Mouse (Mus musculus) cerebellum, adult 11 months (tissue): ENCODE measurements around the gene Espn.

Source experiments
- DNase-seq: peaks from one replicate; pipeline ENCODE4 v3.0.0; 2022

Gene Espn

GRCm38 (mm10) chr4:152177537-152178343 lies 25.6 kb upstream of the Espn start, which contains the start of gene Acot7:
Gene Acot7, plus strand, starts transcription at chr4:152178134.
- DNase-seq, result peak; percentile 93

GRCm38 (mm10) chr4:152177174-152177536 lies 25.0 kb upstream of the Espn start:
- DNase-seq, result no peak

- DNase-seq, result no peak
These were observed 24.5 kb upstream of the Espn start for GRCm38 (mm10) chr4:152176638-152177037.

DNA sequence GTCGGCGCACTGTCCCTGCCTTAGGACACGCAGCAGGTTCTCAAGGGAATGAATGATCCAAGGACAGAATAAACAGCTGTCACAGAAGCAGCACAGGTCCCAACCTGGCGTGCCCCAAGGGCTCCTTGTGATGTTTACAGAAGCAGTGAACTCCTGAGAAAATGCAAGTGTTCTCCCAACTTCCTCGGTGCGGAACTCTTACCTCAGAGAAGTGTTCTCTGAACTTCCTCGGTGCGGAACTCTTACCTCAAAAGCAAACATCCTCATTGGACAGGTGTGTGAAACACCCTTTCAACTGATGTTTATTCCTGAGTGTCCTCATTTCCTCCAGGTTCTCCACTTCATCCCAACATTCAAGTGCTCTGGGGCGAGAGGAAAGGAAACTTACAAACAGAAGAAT lies 21.8 kb upstream of the Espn start:
- DNase-seq, result no peak

- DNase-seq, result peak; percentile 84
These were observed 20.9 kb upstream of the Espn start for GRCm38 (mm10) chr4:152173041-152173440.

DNA sequence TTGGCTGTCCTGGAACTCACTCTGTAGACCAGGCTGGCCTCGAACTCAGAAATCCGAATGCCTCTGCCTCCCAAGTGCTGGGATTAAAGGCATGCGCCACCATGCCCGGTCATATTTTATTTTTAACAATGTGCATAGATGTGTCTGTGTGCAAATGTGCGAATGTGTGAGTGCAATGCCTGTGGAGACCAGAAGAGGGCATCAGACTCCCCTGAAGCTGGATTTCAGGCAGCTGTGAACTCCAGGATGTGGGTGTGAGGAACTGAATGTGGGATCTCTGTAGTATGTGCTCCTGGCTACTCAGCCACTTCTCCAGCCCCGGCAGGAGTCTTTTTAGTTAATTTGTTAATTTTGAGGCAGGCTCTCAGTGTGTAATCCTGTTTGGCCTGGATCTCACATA lies 19.4 kb upstream of the Espn start:
- DNase-seq, result no peak

DNA sequence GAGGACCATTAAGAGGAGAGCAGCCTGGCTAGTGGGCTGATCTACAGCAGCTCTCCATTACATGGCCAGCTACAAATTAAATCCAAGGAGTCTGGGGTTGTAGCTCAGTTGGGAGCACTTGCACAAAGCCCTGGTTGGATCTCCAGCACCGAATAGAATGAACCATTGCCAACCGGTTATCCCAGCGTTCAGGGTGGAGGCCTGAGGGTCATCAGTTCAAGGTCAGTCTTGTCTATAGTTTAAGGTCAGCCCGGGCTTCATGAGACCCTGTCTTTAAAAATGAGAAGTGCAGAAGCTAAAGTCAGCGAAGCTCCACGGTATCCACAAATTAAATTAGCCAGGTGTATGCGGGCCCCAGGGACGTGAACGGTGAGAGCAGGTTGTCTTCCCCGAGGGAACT lies 18.1 kb upstream of the Espn start:
- DNase-seq, result no peak

GRCm38 (mm10) chr4:152169103-152169502 lies 16.9 kb upstream of the Espn start:
- DNase-seq, result no peak

DNA sequence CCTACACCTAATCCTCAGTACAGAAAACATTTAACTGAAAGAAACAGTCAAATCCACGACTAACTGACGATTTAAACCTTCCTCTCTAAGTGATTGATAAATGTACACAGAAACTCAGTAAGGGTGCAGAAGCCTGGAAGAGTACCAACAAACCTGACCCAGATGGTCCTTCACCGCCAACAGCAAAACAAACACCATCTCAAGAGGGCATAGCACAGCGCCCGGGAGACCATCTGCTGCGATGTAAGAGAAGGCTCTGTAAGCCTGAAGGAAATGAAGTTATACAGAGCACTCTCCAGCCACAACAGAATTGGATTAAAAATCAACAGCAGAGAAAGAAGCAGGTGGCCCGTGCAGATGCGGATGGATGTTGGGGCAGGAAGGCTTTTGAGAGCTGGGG lies 15.9 kb upstream of the Espn start:
- no peak for DNase-seq

- DNase-seq, result peak; percentile 63
These were observed 13.1 kb upstream of the Espn start for GRCm38 (mm10) chr4:152165036-152165931.

DNA sequence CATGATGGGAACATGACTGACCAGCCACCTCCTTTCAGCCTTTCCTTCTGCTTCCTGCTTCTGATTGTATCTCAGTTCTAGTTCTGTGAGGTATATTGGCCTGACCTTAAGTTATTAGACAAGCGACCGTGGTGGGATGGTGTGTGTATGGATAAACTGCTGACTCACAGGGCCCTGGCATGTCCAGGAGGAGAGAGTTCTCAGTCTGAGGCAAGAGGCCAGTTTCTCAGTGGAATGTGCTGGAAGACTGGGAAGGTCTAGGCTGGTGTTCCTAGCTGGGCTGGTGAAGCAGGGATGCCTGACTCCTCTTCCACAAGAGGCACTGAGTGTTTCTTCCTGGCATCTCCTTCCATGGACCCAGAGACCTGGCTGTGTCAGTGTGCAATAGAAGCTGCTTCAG lies 10.6 kb upstream of the Espn start:
- no peak for DNase-seq

DNA sequence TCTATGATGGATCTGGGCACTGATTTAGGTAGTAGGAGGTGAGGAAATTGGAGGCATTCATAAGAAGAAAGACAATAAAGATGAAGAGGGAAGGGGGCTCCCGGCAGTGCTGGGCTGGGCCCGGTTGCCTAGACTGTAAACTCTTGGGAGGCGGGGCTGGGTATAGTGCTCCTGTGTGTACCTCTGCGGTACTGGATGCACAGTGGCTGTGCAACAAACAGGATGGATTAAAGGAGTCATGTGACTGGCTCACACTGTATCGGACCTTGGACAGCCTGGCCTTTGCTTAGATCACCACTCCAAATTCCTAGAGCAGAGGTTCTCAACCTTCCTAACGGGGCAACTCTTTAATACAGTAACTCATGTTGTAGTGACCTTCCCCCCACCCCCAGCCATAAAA lies 9.4 kb upstream of the Espn start:
- DNase-seq, result no peak

- DNase-seq, result no peak
These were observed 8.6 kb upstream of the Espn start for GRCm38 (mm10) chr4:152160748-152161147.

- DNase-seq, result no peak
These were observed 7.1 kb upstream of the Espn start for GRCm38 (mm10) chr4:152159285-152159678.

GRCm38 (mm10) chr4:152158585-152159284 lies 6.6 kb upstream of the Espn start, which contains the start of gene Hes2:
Gene Hes2, plus strand, starts transcription at chr4:152158867.
- DNase-seq, result no peak

- DNase-seq, result no peak
These were observed 5.8 kb upstream of the Espn start for GRCm38 (mm10) chr4:152157779-152158584.

- no peak for DNase-seq
These were observed 2.8 kb upstream of the Espn start for GRCm38 (mm10) chr4:152155019-152155418.

GRCm38 (mm10) chr4:152153771-152154177 lies 1.6 kb upstream of the Espn start:
- DNase-seq, result peak; percentile 48

DNA sequence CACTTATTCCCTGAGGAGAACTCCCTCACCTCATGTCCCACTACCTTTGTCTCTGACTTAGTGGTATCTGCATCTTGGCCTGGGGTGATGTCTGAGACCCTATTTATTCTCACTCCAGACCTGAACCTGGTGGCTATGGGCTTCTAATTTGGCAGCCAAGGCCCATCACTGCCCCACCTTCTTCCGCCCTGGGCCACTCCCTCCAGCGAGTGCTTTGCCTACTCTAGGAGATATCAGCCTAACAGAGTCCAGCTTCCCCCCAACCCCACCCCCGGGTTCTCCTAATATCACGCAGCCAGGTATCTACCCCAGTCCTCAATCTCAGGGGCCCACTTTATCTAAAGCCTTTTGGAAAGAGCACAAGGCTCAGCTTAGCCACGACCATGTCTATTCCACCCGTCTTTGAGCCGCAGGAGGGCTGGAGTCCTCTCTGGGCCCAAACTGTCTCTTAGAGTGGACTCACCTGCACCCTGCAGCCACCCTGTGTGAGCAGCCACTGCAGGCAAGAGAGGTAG lies 663 bp downstream of the Espn start:
- no peak for DNase-seq

- no peak for DNase-seq
These were observed 1.6 kb downstream of the Espn start for GRCm38 (mm10) chr4:152150546-152150945.

DNA sequence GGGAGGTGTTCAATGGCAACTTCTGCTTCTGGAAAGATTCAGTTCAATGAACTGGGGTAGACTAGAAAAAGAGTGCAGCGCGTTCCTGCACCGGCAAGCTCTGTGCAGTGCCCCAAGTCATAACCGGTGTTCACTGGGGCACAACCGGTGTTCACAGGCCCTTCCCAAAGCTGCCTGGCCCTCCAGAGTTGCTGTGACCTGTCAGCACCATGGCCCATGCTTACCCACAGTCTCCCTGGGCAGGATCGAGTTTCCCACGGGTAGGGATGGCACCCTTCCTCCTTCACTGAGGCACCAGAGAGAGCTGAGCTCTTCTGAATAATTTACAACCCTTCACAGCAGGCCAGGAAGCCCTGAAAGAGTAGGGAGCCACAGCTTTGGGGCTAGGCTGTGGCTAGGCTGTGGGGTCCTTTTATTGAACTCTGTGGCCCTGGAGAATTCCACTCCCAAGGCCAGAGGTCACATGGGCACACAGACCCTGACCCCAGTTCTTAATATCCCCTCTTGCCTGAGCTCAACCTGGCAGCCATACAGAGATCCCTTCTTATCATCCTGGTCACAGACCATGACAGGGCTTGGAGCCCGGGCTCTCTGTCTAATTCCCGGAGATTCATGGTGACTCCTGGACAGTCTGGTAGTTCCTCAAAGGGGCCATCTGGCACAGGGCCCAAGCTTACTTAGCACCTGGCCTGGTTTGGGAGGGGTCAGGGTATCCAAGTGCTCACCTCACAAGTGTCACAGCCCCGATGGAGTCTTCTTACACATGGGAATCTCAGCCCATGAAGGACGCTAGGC lies 5.9 kb downstream of the Espn start:
- no peak for DNase-seq
